Mouse (Mus musculus): ENCODE measurements around the gene Selenom. TPM values are rescaled to one million over a fixed set of nuclear protein-coding genes. Genes with fewer than 3 reads are reported as not detected.

Selenom gene
- polyA plus RNA-seq, 1 experiment from 2014 or later = 225 TPM

DNA sequence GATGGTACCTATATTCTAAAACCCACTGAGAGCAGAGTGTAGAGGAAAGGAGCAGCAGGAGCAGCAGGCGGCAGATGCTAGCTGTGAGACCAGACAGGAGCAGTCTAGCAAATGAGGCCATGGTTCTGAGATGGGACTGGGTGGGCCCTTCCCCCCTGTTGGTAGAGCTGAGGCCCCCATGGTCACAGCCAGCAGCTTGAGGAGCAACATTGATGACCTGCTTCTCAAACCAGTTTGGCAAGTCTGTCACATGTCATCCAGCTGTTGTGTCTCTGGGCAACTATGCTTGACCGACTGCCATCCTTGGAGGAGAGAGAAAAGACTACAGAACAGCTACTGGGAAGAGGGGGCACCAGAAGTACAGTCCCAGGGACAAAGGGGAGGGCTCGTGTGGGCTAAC is 27.4 kb downstream of the Selenom start:
- H3K36me3 ChIP-seq (ENCODE audit: control insufficient read depth, insufficient read depth, low read length) = no peaks in the 10 kb centered on the region
- H3K9ac ChIP-seq (ENCODE audit: low read depth, low read length) = no peak overlapping the region
- 71% methylated on average over 3 of the region's 3 CpGs for WGBS
- no peak overlapping the region for H3K27ac ChIP-seq (ENCODE audit: low read depth, low read length)
- no peak overlapping the region for H3K4me3 ChIP-seq (ENCODE audit: low read length)
- H3K4me2 ChIP-seq (ENCODE audit: low read length) = no peak overlapping the region
- no peaks in the 10 kb centered on the region for H3K27me3 ChIP-seq (replicated peaks; ENCODE audit: control insufficient read depth, insufficient read depth, low read length)
- ATAC-seq = no peak
- H3K9me3 ChIP-seq (ENCODE audit: control insufficient read depth, low read length) = peaks cover 2% of the 10 kb centered on the region; the same call in 1 of the 2 replicates
- H3K4me1 ChIP-seq (ENCODE audit: control insufficient read depth, insufficient read depth, low read depth, low read length) = no peaks in the 10 kb centered on the region; the same call in 1 of the 2 replicates

DNA sequence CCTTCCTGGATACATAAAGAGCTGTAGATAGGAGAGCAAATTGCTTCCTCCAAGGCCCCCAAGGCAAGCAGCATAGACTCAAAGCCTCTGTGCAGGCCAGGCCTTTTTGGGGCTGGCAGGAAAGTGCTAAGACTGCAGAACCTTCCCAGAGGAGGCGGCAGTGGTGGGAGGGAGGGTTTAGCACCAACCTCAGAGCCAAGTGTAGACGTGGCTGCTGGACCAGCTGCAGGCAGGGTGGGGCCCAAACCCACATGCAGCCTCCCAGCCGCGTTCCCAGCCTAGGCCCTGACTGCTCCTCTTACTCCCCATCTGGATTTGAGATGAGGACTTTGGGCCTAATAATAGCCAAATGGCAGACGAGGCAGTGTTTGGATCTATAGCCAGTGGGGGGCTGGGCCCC is 28.5 kb downstream of the Selenom start:
- Histone ChIP-seq H3K27ac (ENCODE audit: low read depth, low read length) (no peak overlapping the region), H3K9ac (ENCODE audit: low read depth, low read length) (no peak overlapping the region), H3K4me2 (ENCODE audit: low read length) (no peak overlapping the region), H3K27me3 (replicated peaks; ENCODE audit: control insufficient read depth, insufficient read depth, low read length) (no peaks in the 10 kb centered on the region), H3K4me3 (ENCODE audit: low read length) (no peak overlapping the region), H3K9me3 (ENCODE audit: control insufficient read depth, low read length) (peaks cover 2% of the 10 kb centered on the region; the same call in 1 of the 2 replicates), H3K36me3 (ENCODE audit: control insufficient read depth, insufficient read depth, low read length) (no peaks in the 10 kb centered on the region), H3K4me1 (ENCODE audit: control insufficient read depth, insufficient read depth, low read depth, low read length) (no peaks in the 10 kb centered on the region; the same call in 1 of the 2 replicates)
- WGBS = 47% methylated on average over 5 of the region's 5 CpGs
- ATAC-seq = no peak

DNA sequence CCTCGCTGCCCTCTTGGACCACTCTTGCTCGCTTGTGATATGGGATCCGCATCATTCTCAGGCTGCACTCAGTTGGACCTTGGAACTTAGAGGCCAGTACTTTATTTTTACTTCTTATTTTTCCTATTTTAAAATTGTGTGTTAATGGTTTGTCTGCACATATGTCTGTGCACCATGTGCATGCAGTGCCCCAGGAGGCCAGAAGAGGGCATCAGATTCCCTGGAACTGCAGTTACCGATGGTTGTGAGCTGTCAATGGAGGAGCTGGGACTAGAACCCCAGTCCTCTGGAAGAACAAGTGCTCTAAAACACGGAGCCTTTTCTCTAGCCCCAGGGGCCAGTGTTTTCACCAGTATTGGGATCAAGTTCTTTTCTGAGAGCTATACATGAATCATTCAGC is 29.9 kb downstream of the Selenom start:
- Histone ChIP-seq H3K36me3 (ENCODE audit: control insufficient read depth, insufficient read depth, low read length) (no peaks in the 10 kb centered on the region), H3K9ac (ENCODE audit: low read depth, low read length) (no peak overlapping the region), H3K4me2 (ENCODE audit: low read length) (no peak overlapping the region), H3K9me3 (ENCODE audit: control insufficient read depth, low read length) (peaks cover 2% of the 10 kb centered on the region; the same call in 1 of the 2 replicates), H3K27me3 (replicated peaks; ENCODE audit: control insufficient read depth, insufficient read depth, low read length) (no peaks in the 10 kb centered on the region), H3K27ac (ENCODE audit: low read depth, low read length) (no peak overlapping the region), H3K4me1 (ENCODE audit: control insufficient read depth, insufficient read depth, low read depth, low read length) (no peaks in the 10 kb centered on the region), H3K4me3 (ENCODE audit: low read length) (no peak overlapping the region)
- no peak for ATAC-seq
- 96% methylated on average over 5 of the region's 5 CpGs for WGBS

DNA sequence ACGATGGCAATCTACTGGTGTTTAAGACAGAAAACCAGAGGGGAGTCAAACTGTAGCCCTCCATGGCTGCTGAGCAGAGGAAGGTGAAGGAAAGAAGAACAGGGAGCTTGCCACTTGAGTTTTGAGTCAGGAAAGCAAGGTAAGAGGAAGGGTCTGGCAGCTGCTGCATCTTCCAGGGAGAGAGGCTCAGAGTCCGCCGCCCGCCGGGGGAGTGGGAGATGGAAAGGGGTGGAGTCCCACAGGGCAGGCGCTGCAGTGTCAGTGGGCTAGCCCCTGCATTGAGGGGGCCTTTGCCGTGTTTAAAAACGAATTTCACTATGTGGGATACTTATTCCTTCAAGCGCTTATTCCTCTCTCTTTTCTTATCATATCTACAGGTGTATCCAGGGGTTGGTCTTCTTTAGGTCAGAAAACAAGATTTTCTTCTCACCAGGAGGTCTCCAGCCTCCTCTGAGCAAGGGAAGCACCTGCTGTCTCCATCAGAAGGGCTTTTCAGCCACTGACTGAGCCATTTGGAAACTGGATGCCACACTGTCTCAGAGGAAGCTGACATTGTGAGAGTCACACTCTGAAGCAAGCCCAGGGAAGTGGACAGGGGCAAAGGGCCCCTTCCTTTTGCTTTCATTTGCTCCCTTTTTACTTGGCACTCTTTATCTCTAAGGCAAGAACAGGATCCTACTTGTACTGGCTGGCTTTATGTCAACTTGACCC is 31.2 kb downstream of the Selenom start:
- Histone ChIP-seq H3K36me3 (ENCODE audit: control insufficient read depth, insufficient read depth, low read length) (no peaks in the 10 kb centered on the region), H3K4me2 (ENCODE audit: low read length) (no peak overlapping the region), H3K27ac (ENCODE audit: low read depth, low read length) (no peak overlapping the region), H3K9me3 (ENCODE audit: control insufficient read depth, low read length) (peaks cover 2% of the 10 kb centered on the region; the same call in 1 of the 2 replicates), H3K4me1 (ENCODE audit: control insufficient read depth, insufficient read depth, low read depth, low read length) (no peaks in the 10 kb centered on the region), H3K27me3 (replicated peaks; ENCODE audit: control insufficient read depth, insufficient read depth, low read length) (no peaks in the 10 kb centered on the region), H3K9ac (ENCODE audit: low read depth, low read length) (no peak overlapping the region), H3K4me3 (ENCODE audit: low read length) (no peak overlapping the region)
- WGBS = 21% methylated on average over 9 of the region's 9 CpGs
- ATAC-seq = no peak

DNA sequence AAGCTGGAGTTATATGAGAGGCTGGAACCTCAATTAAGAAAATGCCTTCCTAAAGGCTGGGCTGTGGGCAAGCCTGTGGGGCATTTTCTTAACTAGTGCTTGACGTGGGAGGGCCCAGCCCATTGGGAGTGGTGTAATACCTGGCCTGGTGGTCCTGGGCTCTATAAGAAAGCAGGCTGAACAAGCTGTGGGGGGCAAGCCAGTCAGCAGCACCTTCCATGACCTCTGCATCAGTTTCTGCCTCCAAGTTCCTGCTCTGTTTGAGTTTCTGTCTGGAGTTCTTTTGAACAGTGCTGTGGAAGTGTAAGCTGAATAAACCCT is 31.7 kb downstream of the Selenom start:
- Histone ChIP-seq H3K9ac (ENCODE audit: low read depth, low read length) (no peak overlapping the region), H3K9me3 (ENCODE audit: control insufficient read depth, low read length) (peaks cover 2% of the 10 kb centered on the region; the same call in 1 of the 2 replicates), H3K27me3 (replicated peaks; ENCODE audit: control insufficient read depth, insufficient read depth, low read length) (no peaks in the 10 kb centered on the region), H3K4me3 (ENCODE audit: low read length) (no peak overlapping the region), H3K36me3 (ENCODE audit: control insufficient read depth, insufficient read depth, low read length) (no peaks in the 10 kb centered on the region), H3K4me2 (ENCODE audit: low read length) (no peak overlapping the region), H3K27ac (ENCODE audit: low read depth, low read length) (no peak overlapping the region), H3K4me1 (ENCODE audit: control insufficient read depth, insufficient read depth, low read depth, low read length) (no peaks in the 10 kb centered on the region)
- WGBS = 25% methylated on average over 1 of the region's 1 CpGs
- no peak for ATAC-seq

DNA sequence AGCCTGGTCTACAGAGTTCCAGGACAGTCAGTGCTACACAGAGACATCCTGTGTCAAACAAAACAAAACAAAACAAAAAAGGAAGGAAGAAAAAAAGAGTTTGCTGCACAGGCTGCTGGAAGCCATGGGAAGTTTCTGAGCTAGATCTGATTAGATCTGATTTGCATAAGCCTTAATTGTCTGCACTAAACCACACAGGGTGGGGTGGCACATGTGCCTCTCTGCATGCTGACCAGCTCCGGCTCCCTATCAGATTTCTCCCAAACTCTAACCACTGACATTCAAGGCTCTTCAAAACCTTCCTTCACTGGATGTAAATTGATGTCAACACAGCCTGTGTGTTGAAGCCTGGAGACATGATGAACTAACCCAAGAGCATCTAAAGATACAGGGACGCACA is 32.6 kb downstream of the Selenom start:
- Histone ChIP-seq H3K9me3 (ENCODE audit: control insufficient read depth, low read length) (peaks cover 2% of the 10 kb centered on the region; the same call in 1 of the 2 replicates), H3K9ac (ENCODE audit: low read depth, low read length) (no peak overlapping the region), H3K4me2 (ENCODE audit: low read length) (no peak overlapping the region), H3K27me3 (replicated peaks; ENCODE audit: control insufficient read depth, insufficient read depth, low read length) (no peaks in the 10 kb centered on the region), H3K4me3 (ENCODE audit: low read length) (no peak overlapping the region), H3K36me3 (ENCODE audit: control insufficient read depth, insufficient read depth, low read length) (no peaks in the 10 kb centered on the region), H3K4me1 (ENCODE audit: control insufficient read depth, insufficient read depth, low read depth, low read length) (no peaks in the 10 kb centered on the region), H3K27ac (ENCODE audit: low read depth, low read length) (no peak overlapping the region)
- ATAC-seq = no peak
- WGBS = 84% methylated on average over 2 of the region's 2 CpGs

DNA sequence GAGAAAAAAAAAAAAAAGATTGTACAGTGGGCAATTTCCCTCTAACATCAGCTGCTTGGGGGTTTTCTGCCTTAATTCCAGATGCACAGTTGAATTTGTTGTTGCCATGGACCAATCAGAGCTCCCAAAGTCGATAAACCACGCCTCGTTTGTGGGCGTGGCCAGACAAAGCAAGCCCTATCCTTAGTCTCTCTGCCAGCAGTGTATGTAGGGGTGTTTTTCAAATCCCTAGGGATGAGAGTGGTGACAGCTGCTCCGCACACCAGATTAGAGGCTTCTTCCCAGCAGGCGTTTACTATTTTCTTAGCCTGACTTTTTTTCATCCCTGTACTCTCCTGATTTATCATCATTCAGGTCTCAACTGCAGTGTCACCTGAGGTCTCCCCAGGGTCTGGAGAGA is 33.5 kb downstream of the Selenom start:
- Histone ChIP-seq H3K27me3 (replicated peaks; ENCODE audit: control insufficient read depth, insufficient read depth, low read length) (no peaks in the 10 kb centered on the region), H3K27ac (ENCODE audit: low read depth, low read length) (no peak overlapping the region), H3K4me3 (ENCODE audit: low read length) (no peak overlapping the region), H3K9ac (ENCODE audit: low read depth, low read length) (no peak overlapping the region), H3K4me2 (ENCODE audit: low read length) (no peak overlapping the region), H3K9me3 (ENCODE audit: control insufficient read depth, low read length) (peaks cover 2% of the 10 kb centered on the region; the same call in 1 of the 2 replicates), H3K36me3 (ENCODE audit: control insufficient read depth, insufficient read depth, low read length) (no peaks in the 10 kb centered on the region), H3K4me1 (ENCODE audit: control insufficient read depth, insufficient read depth, low read depth, low read length) (no peaks in the 10 kb centered on the region)
- WGBS = 40% methylated on average over 6 of the region's 6 CpGs
- 0 out of 2 replicates have a peak, but pooled peaks have one; percentile 34 for ATAC-seq

DNA sequence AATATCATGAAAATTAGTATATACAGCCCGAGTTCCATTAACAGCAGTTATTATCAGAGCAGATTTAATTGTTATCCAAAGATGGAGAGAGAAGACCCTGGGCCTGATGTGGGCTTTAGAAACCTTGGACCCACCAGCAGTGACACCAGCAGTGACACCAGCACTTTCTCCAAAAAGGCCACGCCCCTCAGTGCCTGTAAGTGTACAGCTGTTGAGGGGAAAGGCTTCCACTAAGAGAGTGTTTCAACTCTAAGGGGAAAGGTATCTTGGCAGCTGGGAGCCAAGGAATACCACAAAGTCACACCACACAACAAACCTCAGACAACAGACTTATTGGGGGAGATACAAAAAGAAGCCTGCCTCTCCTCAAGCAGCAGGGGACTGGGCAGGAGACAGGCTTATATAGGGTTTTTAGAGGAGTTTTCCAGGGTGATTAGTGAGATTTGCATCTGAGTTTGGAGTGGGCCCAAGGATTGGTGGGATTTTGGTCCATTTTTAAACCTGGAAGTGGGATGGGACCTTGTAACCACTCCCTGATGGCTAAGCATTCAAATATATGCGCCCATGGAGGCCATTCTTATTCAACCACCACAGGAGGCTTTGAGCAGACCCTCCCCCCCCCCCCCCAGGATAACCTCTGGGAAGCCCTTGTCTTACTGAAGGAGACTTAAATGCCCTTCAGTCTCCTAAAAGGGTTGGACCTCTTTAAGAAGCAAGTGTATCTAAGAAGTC is 34.2 kb downstream of the Selenom start:
- ATAC-seq = no peak
- 63% methylated on average over 3 of the region's 3 CpGs for WGBS
- H3K36me3 ChIP-seq (ENCODE audit: control insufficient read depth, insufficient read depth, low read length) = no peaks in the 10 kb centered on the region
- peaks cover 2% of the 10 kb centered on the region; the same call in 1 of the 2 replicates for H3K9me3 ChIP-seq (ENCODE audit: control insufficient read depth, low read length)
- H3K4me2 ChIP-seq (ENCODE audit: low read length) = no peak overlapping the region
- H3K4me1 ChIP-seq (ENCODE audit: control insufficient read depth, insufficient read depth, low read depth, low read length) = no peaks in the 10 kb centered on the region
- no peaks in the 10 kb centered on the region for H3K27me3 ChIP-seq (replicated peaks; ENCODE audit: control insufficient read depth, insufficient read depth, low read length)
- no peak overlapping the region for H3K4me3 ChIP-seq (ENCODE audit: low read length)
- no peak overlapping the region for H3K27ac ChIP-seq (ENCODE audit: low read depth, low read length)
- no peak overlapping the region for H3K9ac ChIP-seq (ENCODE audit: low read depth, low read length)

DNA sequence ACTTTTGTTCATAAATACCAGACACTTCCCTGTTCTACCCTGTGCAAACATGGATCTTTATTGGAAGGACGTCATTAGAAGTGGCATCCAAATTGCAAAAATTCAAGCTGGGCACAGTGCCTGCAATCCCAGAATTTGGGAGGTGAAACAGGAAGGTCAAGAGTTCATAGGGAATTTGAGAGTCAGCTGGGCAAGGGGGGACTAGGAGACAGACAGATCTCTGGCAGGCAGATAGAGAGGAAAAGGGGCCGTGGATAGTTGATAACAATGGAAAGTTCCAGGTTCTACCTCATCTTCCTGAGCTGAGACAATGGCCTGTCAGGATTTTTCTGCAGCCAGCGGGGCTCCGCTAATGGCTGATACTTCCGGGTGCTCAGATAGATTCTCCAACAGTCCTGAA is 35.3 kb downstream of the Selenom start:
- H3K27me3 ChIP-seq (replicated peaks; ENCODE audit: control insufficient read depth, insufficient read depth, low read length) = no peaks in the 10 kb centered on the region
- H3K4me2 ChIP-seq (ENCODE audit: low read length) = no peak overlapping the region
- no peaks in the 10 kb centered on the region for H3K9me3 ChIP-seq (ENCODE audit: control insufficient read depth, low read length)
- H3K36me3 ChIP-seq (ENCODE audit: control insufficient read depth, insufficient read depth, low read length) = no peaks in the 10 kb centered on the region
- H3K4me1 ChIP-seq (ENCODE audit: control insufficient read depth, insufficient read depth, low read depth, low read length) = no peaks in the 10 kb centered on the region
- H3K4me3 ChIP-seq (ENCODE audit: low read length) = no peak overlapping the region
- WGBS = 91% methylated on average over 5 of the region's 5 CpGs
- H3K9ac ChIP-seq (ENCODE audit: low read depth, low read length) = no peak overlapping the region
- no peak for ATAC-seq
- H3K27ac ChIP-seq (ENCODE audit: low read depth, low read length) = no peak overlapping the region

Measured in hindbrain, embryonic 16.5 days (tissue).